Mouse (Mus musculus) ES-E14 (cell line): ENCODE data around the gene Gm10160.

Experiments
- CHD2 ChIP-seq: IDR thresholded peaks from 2 replicates; pipeline ENCODE4 v1.6.1; 2014; ENCODE audit warnings: mild to moderate bottlenecking, low read depth, low read length, inconsistent platforms
- MAFK ChIP-seq: IDR thresholded peaks from 2 replicates; pipeline ENCODE4 v1.6.1; 2014; ENCODE audit warnings: mild to moderate bottlenecking, low read depth, low read length, inconsistent platforms; ENCODE audit not compliant: insufficient read depth

DNA sequence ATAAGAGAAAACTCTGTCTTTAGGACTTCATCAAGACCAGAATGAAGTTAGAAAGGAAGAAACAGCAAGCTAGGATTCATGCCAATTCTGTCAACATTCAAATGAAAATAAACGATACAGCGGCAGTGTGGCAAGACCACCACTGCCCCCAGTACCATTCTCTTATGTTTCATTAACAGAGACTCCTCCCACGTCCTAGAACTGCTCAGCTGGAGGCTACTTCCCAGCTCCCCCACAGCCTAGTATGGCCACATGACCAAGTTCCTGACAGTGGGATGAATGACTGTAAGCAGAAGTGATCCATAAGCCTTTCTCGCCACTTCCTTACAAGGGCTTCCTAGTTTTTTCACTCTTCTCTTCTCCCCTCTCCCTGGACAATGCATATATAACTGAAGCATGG, 48.5 kb upstream of the Gm10160 start:
- TF ChIP-seq CHD2 (no peak), MAFK (no peak)
